Mouse (Mus musculus) lung, postnatal 0 days (tissue): Measurements from ENCODE around the gene Zscan29. TPM values are rescaled to one million over a fixed set of nuclear protein-coding genes. Genes with fewer than 3 reads are reported as not detected.

Experiments used
- ATAC-seq: fragments of 200-750 bp; cut with Nextera tagmentation; 2 replicates; pipeline ENCODE4 v1.8.0; 2017; ENCODE audit warnings: moderate library complexity
- DNase-seq: peaks from one replicate; pipeline ENCODE4 v3.0.0-alpha.2; 2016; ENCODE audit warnings: low spot score
- H3K27ac ChIP-seq: fragments of 300-500 bp; sonication (generic); 2 replicates; pipeline ENCODE4 v1.5.1; 2014; ENCODE audit warnings: antibody characterized with exemption, mild to moderate bottlenecking, low read length, mixed read lengths
- H3K27me3 ChIP-seq: fragments of 300-500 bp; sonication (generic); replicated peaks from 2 replicates; pipeline ENCODE4 v1.6.1; 2014; ENCODE audit warnings: low read length, mixed read lengths; ENCODE audit not compliant: insufficient read depth
- H3K36me3 ChIP-seq: fragments of 300-500 bp; sonication (generic); 2 replicates; pipeline ENCODE4 v1.6.1; 2014; ENCODE audit warnings: low read length, mixed read lengths; ENCODE audit not compliant: insufficient read depth
- H3K4me1 ChIP-seq: fragments of 300-500 bp; sonication (generic); 2 replicates; pipeline ENCODE4 v1.6.1; 2014; ENCODE audit warnings: antibody characterized with exemption, low read depth, low read length, mixed read lengths; ENCODE audit not compliant: insufficient read depth
- H3K4me2 ChIP-seq: fragments of 300-500 bp; sonication (generic); replicated peaks from 2 replicates; pipeline ENCODE4 v1.6.1; 2014; ENCODE audit warnings: low read depth, mild to moderate bottlenecking, low read length, moderate library complexity, mixed read lengths
- H3K4me3 ChIP-seq: fragments of 300-500 bp; sonication (generic); 2 replicates; pipeline ENCODE4 v1.5.1; 2014; ENCODE audit warnings: low read depth, low read length
- H3K9ac ChIP-seq: fragments of 300-500 bp; sonication (generic); replicated peaks from 2 replicates; pipeline ENCODE4 v1.6.1; 2014; ENCODE audit warnings: low read depth, mild to moderate bottlenecking
- H3K9me3 ChIP-seq: fragments of 300-500 bp; sonication (generic); 2 replicates; pipeline ENCODE4 v1.6.1; 2016; ENCODE audit warnings: low read length, mixed read lengths
- CTCF ChIP-seq: IDR thresholded peaks from 2 replicates; pipeline ENCODE4 v1.5.1; 2016; ENCODE audit warnings: antibody characterized with exemption, mild to moderate bottlenecking
- EP300 ChIP-seq: IDR thresholded peaks from 2 replicates; pipeline ENCODE4 v1.6.1; 2016; ENCODE audit warnings: antibody characterized with exemption, mild to moderate bottlenecking, control low read depth
- WGBS: fragments of 180-500 bp; shearing (Covaris S2); extraction: QIAGEN DNeasy Blood & Tissue Kit; methylation state at CpG from one replicate; pipeline ENCODE4 v1.1.7; 2014; 5-methylcytosine and 5-hydroxymethylcytosine counted together
- polyA plus RNA-seq: library from polyadenylated mRNA; unstranded; fragments of >200 nt; fragmentation: Nextera tagmentation; extraction: Ambion mirVana; gene quantifications from 2 replicates; pipeline ENCODE4 v1.2.1, GENCODE M21; 2015

The Zscan29 gene
- polyA plus RNA-seq, 1 experiment from 2014 or later, result 7.8 TPM

GRCm38 (mm10) chr2:121195466-121195865 lies 24.5 kb upstream of the Zscan29 start:
- no peak overlapping the region for H3K27ac ChIP-seq
- no peak overlapping the region for H3K4me3 ChIP-seq
- 92% methylated on average over 9 of the region's 9 CpGs for WGBS
- no peaks in the 10 kb centered on the region for H3K9me3 ChIP-seq
- no peak for DNase-seq
- ATAC-seq, result no peak
- no peak overlapping the region for H3K4me2 ChIP-seq
- H3K9ac ChIP-seq, result no peak overlapping the region
- peaks cover 48% of the 10 kb centered on the region for H3K36me3 ChIP-seq
- no peaks in the 10 kb centered on the region for H3K27me3 ChIP-seq
- H3K4me1 ChIP-seq, result no peaks in the 10 kb centered on the region
- TF ChIP-seq CTCF, result no peak
- no peak for TF ChIP-seq EP300

- Histone ChIP-seq H3K4me2 (no peak overlapping the region), H3K27me3 (no peaks in the 10 kb centered on the region), H3K4me3 (no peak overlapping the region), H3K36me3 (peaks cover 51% of the 10 kb centered on the region), H3K9me3 (no peaks in the 10 kb centered on the region), H3K27ac (no peak overlapping the region), H3K4me1 (no peaks in the 10 kb centered on the region), H3K9ac (no peak overlapping the region)
- ATAC-seq (no peak), DNase-seq (no peak)
- 83% methylated on average over 1 of the region's 1 CpGs for WGBS
- TF ChIP-seq EP300, result no peak
- TF ChIP-seq CTCF, result peak; percentile 45
These were observed 17.6 kb upstream of the Zscan29 start for GRCm38 (mm10) chr2:121188530-121188929.

DNA sequence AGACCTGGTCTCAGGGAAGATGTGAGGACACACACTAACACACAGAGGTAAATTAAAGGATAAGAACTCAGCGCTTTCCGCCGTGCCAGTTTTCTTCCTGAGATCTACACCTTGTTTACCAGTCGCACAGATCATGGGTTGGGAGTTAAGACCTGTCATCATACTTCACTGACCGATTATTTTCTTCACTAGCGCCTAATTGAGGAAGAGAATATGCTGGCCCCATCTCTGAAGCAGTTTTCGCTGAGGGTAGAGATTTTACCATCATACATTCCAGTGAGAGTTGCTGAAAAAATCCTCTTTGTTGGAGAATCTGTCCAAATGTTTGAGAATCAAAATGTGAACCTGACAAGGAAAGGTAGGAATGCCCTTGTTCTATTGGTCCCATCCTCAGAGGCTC lies 13.2 kb upstream of the Zscan29 start:
- no peak overlapping the region for H3K4me3 ChIP-seq
- H3K36me3 ChIP-seq, result peaks cover 34% of the 10 kb centered on the region
- H3K27me3 ChIP-seq, result no peaks in the 10 kb centered on the region
- H3K4me2 ChIP-seq, result no peak overlapping the region
- TF ChIP-seq EP300, result no peak
- no peak for TF ChIP-seq CTCF
- H3K4me1 ChIP-seq, result no peaks in the 10 kb centered on the region
- no peak for DNase-seq
- H3K9ac ChIP-seq, result no peak overlapping the region
- H3K27ac ChIP-seq, result no peak overlapping the region
- WGBS, result 95% methylated on average over 7 of the region's 7 CpGs
- ATAC-seq, result no peak
- no peaks in the 10 kb centered on the region for H3K9me3 ChIP-seq

DNA sequence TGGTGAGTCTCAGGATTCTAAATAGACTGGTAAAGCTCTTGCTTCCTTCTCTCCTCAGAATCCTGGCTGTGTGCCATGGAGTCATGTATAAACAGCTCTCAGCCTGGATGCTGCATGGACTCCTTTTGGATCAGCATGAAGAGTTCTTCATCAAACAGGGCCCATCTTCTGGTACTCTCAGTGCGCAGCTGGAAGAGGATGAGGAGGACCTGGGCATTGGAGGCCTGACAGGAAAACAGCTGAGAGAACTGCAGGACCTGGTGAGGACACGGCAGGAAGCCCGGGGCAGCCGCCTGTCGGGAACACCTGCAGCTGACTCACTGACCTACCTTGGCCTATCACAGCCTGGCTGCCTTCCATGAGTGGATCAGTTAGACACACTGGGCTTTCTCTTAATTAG lies 12.5 kb upstream of the Zscan29 start:
- no peak overlapping the region for H3K4me2 ChIP-seq
- 79% methylated on average over 5 of the region's 5 CpGs for WGBS
- H3K9ac ChIP-seq, result no peak overlapping the region
- H3K27me3 ChIP-seq, result no peaks in the 10 kb centered on the region
- no peak for TF ChIP-seq CTCF
- TF ChIP-seq EP300, result no peak
- H3K36me3 ChIP-seq, result peaks cover 27% of the 10 kb centered on the region
- ATAC-seq (no peak), DNase-seq (no peak)
- H3K9me3 ChIP-seq, result no peaks in the 10 kb centered on the region
- no peaks in the 10 kb centered on the region for H3K4me1 ChIP-seq
- no peak overlapping the region for H3K27ac ChIP-seq
- no peak overlapping the region for H3K4me3 ChIP-seq

GRCm38 (mm10) chr2:121178828-121179479 lies 8.0 kb upstream of the Zscan29 start:
- DNase-seq (no peak), ATAC-seq (no peak)
- Histone ChIP-seq H3K4me2 (no peak overlapping the region), H3K4me3 (no peak overlapping the region), H3K27ac (no peak overlapping the region), H3K9me3 (no peaks in the 10 kb centered on the region), H3K4me1 (no peaks in the 10 kb centered on the region), H3K36me3 (peaks cover 10% of the 10 kb centered on the region), H3K9ac (no peak overlapping the region), H3K27me3 (no peaks in the 10 kb centered on the region)
- TF ChIP-seq EP300, result no peak
- TF ChIP-seq CTCF, result peak; percentile 31
- 91% methylated on average over 3 of the region's 3 CpGs for WGBS

- Histone ChIP-seq H3K4me3 (peak within 1 kb of the TSS; percentile 89), H3K27me3 (no peaks in the 10 kb centered on the region), H3K4me2 (peak within 1 kb of the TSS; percentile 86), H3K4me1 (peaks cover 10% of the 10 kb centered on the region), H3K9me3 (no peaks in the 10 kb centered on the region), H3K9ac (peak within 1 kb of the TSS; percentile 71), H3K36me3 (peaks cover 9% of the 10 kb centered on the region; the same call in 1 of the 2 replicates), H3K27ac (peak within 1 kb of the TSS; percentile 91)
- TF ChIP-seq CTCF (no peak), EP300 (no peak)
- ATAC-seq, result peak; percentile 50
- peak; percentile 70 for DNase-seq
- under 1% methylated on average over 37 of the region's 38 CpGs for WGBS
These were observed 399 bp downstream of the Zscan29 start, which contains the start of gene Tubgcp4 for GRCm38 (mm10) chr2:121170481-121170971. TSS of gene Tubgcp4 (plus strand) at chr2:121170654.
